Mouse (Mus musculus): ENCODE measurements at regions not wholly inside any gene's neighbourhood (a gene's known extent, or its start where the extent isn't known, plus 50 kb on each side); places are given as distances from the start of the nearest gene placed in this dataset.
A peak's percentile ranks its signal among the peaks of the same experiment; 100 is the strongest.

DNA sequence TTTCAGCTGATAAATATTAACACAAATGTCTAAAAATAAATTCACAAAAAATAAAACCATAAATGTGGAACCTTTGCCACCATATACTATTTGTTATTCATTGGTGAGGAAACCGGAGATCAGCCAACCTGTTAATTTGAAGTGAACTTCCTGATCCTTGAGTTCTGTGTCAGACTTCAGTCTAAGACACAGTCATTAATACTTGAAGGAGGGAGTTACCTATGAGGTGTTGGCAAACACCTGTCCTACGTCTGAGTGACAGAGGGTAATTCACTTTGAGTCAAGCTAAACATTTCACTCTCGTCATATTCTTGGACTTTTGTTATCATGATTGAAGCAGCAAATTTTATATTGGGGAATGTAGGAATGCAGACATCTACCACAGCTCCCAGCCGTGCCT, 116.3 kb upstream of the Sox11 start:
- ATAC-seq: peak; percentile 73
- Histone ChIP-seq H3K4me2 (replicated peaks; ENCODE audit: low read depth) (no peak overlapping the region), H3K27me3 (replicated peaks; ENCODE audit: control insufficient read depth, insufficient read depth, low read length) (no peaks in the 10 kb centered on the region), H3K27ac (ENCODE audit: low read depth, low read length) (no peak overlapping the region), H3K4me1 (replicated peaks; ENCODE audit: control insufficient read depth, insufficient read depth, low read length) (no peaks in the 10 kb centered on the region), H3K36me3 (ENCODE audit: control insufficient read depth, insufficient read depth) (no peaks in the 10 kb centered on the region), H3K4me3 (ENCODE audit: low read depth, low read length) (no peak overlapping the region), H3K9me3 (ENCODE audit: control insufficient read depth) (no peaks in the 10 kb centered on the region), H3K9ac (ENCODE audit: low read depth, low read length) (no peak overlapping the region)
- no peak for TF ChIP-seq CTCF (IDR thresholded peaks at IDR 0.05; ENCODE audit: low read depth)
- WGBS: 35% methylated on average over 4 of the region's 4 CpGs

DNA sequence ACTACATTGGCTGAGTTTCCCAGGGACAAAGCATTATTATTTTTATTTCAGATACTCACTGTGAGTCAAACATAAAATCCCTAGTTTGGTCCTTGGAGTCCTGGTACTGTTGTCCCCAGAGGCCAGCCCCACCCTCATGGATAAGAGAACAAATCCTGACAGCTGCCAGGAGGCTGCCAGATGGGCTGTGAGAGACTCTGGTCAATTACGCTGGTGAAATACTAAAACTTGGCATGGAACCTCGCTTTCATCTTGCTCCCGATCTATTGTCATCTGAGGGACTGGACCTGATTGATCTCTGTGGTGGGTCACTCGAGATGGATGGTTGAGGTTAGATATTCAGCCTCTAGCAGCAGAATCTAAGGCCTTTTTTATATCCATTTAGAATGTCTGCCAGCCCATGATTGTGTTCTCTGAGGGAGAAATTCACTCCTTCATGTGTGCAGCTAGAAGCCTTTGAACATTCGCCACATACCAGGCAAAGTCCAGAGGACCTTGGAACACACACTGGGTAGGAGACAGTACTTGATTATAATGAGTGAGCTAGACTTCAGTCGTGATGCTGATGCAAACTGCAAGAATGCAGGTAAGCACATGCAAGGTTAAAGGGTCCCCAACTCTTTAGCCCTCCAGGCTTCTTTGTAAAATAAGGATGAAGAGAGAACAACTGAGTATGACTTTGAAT, 95.4 kb upstream of the Sox11 start:
- no peak overlapping the region for H3K9ac ChIP-seq (ENCODE audit: low read depth, low read length)
- TF ChIP-seq CTCF (IDR thresholded peaks at IDR 0.05; ENCODE audit: low read depth): no peak
- no peak overlapping the region for H3K27ac ChIP-seq (ENCODE audit: low read depth, low read length)
- no peaks in the 10 kb centered on the region for H3K9me3 ChIP-seq (ENCODE audit: control insufficient read depth)
- H3K36me3 ChIP-seq (ENCODE audit: control insufficient read depth, insufficient read depth): no peaks in the 10 kb centered on the region
- no peak for ATAC-seq
- 64% methylated on average over 6 of the region's 6 CpGs for WGBS
- no peak overlapping the region for H3K4me3 ChIP-seq (ENCODE audit: low read depth, low read length)
- H3K4me2 ChIP-seq (replicated peaks; ENCODE audit: low read depth): no peak overlapping the region
- H3K4me1 ChIP-seq (replicated peaks; ENCODE audit: control insufficient read depth, insufficient read depth, low read length): no peaks in the 10 kb centered on the region
- H3K27me3 ChIP-seq (replicated peaks; ENCODE audit: control insufficient read depth, insufficient read depth, low read length): no peaks in the 10 kb centered on the region

DNA sequence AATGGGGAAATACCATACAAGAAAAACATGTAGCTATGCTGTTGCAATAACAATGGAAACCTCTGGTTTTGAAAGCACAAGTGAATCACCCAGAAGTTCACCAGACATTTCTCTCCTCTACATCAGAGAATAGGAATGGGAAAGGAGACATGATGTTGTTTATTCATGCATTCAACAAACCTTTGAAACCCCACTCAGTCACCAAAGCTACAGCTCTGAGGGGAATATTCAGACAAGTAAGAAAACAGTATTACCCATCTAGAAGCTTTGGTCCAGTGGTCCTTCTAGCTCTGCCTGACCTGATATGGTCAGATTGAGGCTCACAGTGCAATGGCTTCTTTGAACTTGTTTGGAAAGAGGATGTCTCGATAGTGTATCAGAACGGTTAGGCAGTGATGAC, 89.0 kb upstream of the Sox11 start:
- no peak for TF ChIP-seq CTCF (IDR thresholded peaks at IDR 0.05; ENCODE audit: low read depth)
- Histone ChIP-seq H3K9ac (ENCODE audit: low read depth, low read length) (no peak overlapping the region), H3K27ac (ENCODE audit: low read depth, low read length) (no peak overlapping the region), H3K36me3 (ENCODE audit: control insufficient read depth, insufficient read depth) (no peaks in the 10 kb centered on the region), H3K4me1 (replicated peaks; ENCODE audit: control insufficient read depth, insufficient read depth, low read length) (no peaks in the 10 kb centered on the region), H3K4me3 (ENCODE audit: low read depth, low read length) (no peak overlapping the region), H3K27me3 (replicated peaks; ENCODE audit: control insufficient read depth, insufficient read depth, low read length) (no peaks in the 10 kb centered on the region), H3K9me3 (ENCODE audit: control insufficient read depth) (no peaks in the 10 kb centered on the region), H3K4me2 (replicated peaks; ENCODE audit: low read depth) (no peak overlapping the region)
- 91% methylated on average over 2 of the region's 2 CpGs for WGBS
- ATAC-seq: no peak

DNA sequence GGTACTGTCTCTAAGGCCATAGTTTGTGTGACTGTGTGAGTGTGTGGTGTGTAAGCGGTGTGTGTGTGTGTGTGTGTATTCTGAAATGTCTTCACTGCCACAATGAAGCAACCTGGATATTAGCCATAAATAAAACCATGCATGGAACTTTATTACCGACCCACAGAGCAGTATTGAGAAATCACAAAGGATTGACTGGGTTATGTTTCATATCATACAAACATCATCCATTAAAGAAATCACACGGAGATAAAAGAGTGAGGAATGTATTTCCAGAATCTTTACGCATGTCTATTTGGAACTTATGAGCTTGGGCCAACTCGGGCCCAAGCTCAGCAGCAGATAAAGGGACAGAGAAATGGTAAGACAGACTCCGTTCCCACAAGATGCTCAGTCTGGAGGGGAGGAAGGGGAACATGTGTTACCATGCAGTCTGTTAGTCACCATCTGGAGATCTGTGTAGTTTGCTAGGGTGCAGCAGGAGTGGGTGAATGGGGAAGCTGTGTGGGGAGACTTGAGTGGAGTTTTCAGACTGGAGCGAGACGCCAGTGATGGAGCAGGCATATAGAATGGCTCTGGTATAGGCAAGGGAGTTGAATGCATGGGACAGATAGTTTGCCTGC, 75.1 kb upstream of the Sox11 start:
- WGBS: 83% methylated on average over 8 of the region's 8 CpGs
- Histone ChIP-seq H3K27ac (ENCODE audit: low read depth, low read length) (no peak overlapping the region), H3K9ac (ENCODE audit: low read depth, low read length) (no peak overlapping the region), H3K9me3 (ENCODE audit: control insufficient read depth) (no peaks in the 10 kb centered on the region), H3K36me3 (ENCODE audit: control insufficient read depth, insufficient read depth) (no peaks in the 10 kb centered on the region), H3K27me3 (replicated peaks; ENCODE audit: control insufficient read depth, insufficient read depth, low read length) (no peaks in the 10 kb centered on the region), H3K4me3 (ENCODE audit: low read depth, low read length) (no peak overlapping the region), H3K4me1 (replicated peaks; ENCODE audit: control insufficient read depth, insufficient read depth, low read length) (no peaks in the 10 kb centered on the region), H3K4me2 (replicated peaks; ENCODE audit: low read depth) (no peak overlapping the region)
- no peak for TF ChIP-seq CTCF (IDR thresholded peaks at IDR 0.05; ENCODE audit: low read depth)
- no peak for ATAC-seq

DNA sequence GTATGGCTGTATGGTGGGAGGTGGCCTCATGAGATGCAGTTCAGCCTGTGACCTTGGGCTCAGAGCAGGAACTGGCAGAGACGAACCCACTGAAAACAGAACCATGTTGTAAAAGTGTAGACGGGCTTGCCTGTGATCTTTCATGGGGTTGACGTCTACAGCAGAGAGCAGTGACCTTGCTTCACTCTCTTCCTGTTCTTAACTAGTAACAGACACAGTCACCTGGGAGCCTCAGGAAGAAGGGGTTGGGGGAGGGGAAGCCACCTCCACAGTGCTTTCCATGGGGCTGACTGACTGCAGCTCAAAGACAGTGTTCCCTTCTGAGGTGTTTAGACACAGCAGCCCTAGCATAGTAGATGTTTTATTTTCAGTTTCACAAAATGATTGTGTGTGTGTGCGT, 68.2 kb upstream of the Sox11 start:
- WGBS: 42% methylated on average over 4 of the region's 4 CpGs
- no peaks in the 10 kb centered on the region for H3K4me1 ChIP-seq (replicated peaks; ENCODE audit: control insufficient read depth, insufficient read depth, low read length)
- H3K27ac ChIP-seq (ENCODE audit: low read depth, low read length): no peak overlapping the region
- H3K9me3 ChIP-seq (ENCODE audit: control insufficient read depth): no peaks in the 10 kb centered on the region
- TF ChIP-seq CTCF (IDR thresholded peaks at IDR 0.05; ENCODE audit: low read depth): no peak
- H3K4me2 ChIP-seq (replicated peaks; ENCODE audit: low read depth): no peak overlapping the region
- H3K36me3 ChIP-seq (ENCODE audit: control insufficient read depth, insufficient read depth): no peaks in the 10 kb centered on the region
- ATAC-seq: no peak
- H3K4me3 ChIP-seq (ENCODE audit: low read depth, low read length): no peak overlapping the region
- H3K9ac ChIP-seq (ENCODE audit: low read depth, low read length): no peak overlapping the region
- no peaks in the 10 kb centered on the region for H3K27me3 ChIP-seq (replicated peaks; ENCODE audit: control insufficient read depth, insufficient read depth, low read length)

DNA sequence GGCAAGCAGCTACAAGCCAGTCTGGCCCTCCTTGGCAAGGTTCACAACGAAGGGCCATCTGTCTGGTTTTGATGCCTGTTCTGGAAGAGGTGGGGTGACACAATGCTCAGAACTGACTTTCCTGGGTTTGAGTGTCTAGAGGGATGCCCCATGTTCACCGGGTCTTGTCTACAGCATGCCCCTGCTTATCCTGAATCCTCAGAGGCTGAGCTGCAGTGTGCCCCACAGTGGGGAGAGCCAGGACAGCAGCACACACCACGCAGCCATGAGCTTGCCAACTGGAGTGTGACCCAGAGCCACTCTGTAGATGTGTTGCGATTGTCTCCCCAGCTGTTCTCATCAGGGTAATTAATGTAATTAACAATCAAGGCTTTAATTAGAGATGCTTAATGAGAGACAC, 66.1 kb upstream of the Sox11 start:
- no peaks in the 10 kb centered on the region for H3K36me3 ChIP-seq (ENCODE audit: control insufficient read depth, insufficient read depth)
- H3K4me2 ChIP-seq (replicated peaks; ENCODE audit: low read depth): no peak overlapping the region
- H3K4me1 ChIP-seq (replicated peaks; ENCODE audit: control insufficient read depth, insufficient read depth, low read length): no peaks in the 10 kb centered on the region
- no peaks in the 10 kb centered on the region for H3K9me3 ChIP-seq (ENCODE audit: control insufficient read depth)
- no peaks in the 10 kb centered on the region for H3K27me3 ChIP-seq (replicated peaks; ENCODE audit: control insufficient read depth, insufficient read depth, low read length)
- no peak overlapping the region for H3K27ac ChIP-seq (ENCODE audit: low read depth, low read length)
- H3K9ac ChIP-seq (ENCODE audit: low read depth, low read length): no peak overlapping the region
- TF ChIP-seq CTCF (IDR thresholded peaks at IDR 0.05; ENCODE audit: low read depth): no peak
- H3K4me3 ChIP-seq (ENCODE audit: low read depth, low read length): no peak overlapping the region
- no peak for ATAC-seq
- 82% methylated on average over 4 of the region's 4 CpGs for WGBS

All from intestine, postnatal 0 days (tissue).